Mouse (Mus musculus) megakaryocyte progenitor cell, adult 5-6 weeks (primary cell): ENCODE measurements at regions not wholly inside any gene's neighbourhood (a gene's known extent, or its start where the extent isn't known, plus 50 kb on each side); places are given as distances from the start of the nearest gene placed in this dataset.
A peak's percentile ranks its signal among the peaks of the same experiment; 100 is the strongest.
"Not testable (repeated sequence)": the region's sequence is repeated elsewhere in the genome, so short reads cannot be mapped to it uniquely, and the experiment has no call there.

Experiments
- ATAC-seq: replicated peaks from 2 replicates; pipeline ENCODE4 v1.8.0; 2016; ENCODE audit warnings: mild to moderate bottlenecking, moderate TSS enrichment, inconsistent platforms; ENCODE audit not compliant: poor library complexity

- peak; percentile 72 for ATAC-seq
Measured at GRCm38 (mm10) chr11:113172497-113173140, 390.6 kb downstream of the Sox9 start.

- not testable (repeated sequence) for ATAC-seq
Measured at GRCm38 (mm10) chr11:113173317-113173716, 391.3 kb downstream of the Sox9 start.

- ATAC-seq = peak; percentile 70
Measured at GRCm38 (mm10) chr11:113174011-113174507, 392.0 kb downstream of the Sox9 start.

- ATAC-seq = 0 out of 2 replicates have a peak, but pooled peaks have one; percentile 21
Measured at GRCm38 (mm10) chr11:113175323-113175722, 393.3 kb downstream of the Sox9 start.

- peak; percentile 21; the same call in 1 of the 2 replicates for ATAC-seq
Measured at GRCm38 (mm10) chr11:113176183-113176582, 394.2 kb downstream of the Sox9 start.

- no peak for ATAC-seq
Measured at GRCm38 (mm10) chr11:113178375-113178774, 396.4 kb downstream of the Sox9 start.

GRCm38 (mm10) chr11:113180008-113180407 is 398.0 kb downstream of the Sox9 start:
- ATAC-seq = no peak

- ATAC-seq = no peak
Measured at GRCm38 (mm10) chr11:113182083-113182861, 400.2 kb downstream of the Sox9 start.

GRCm38 (mm10) chr11:113183556-113183955 is 401.5 kb downstream of the Sox9 start:
- ATAC-seq = no peak

- ATAC-seq = no peak
Measured at GRCm38 (mm10) chr11:113184095-113184494, 402.1 kb downstream of the Sox9 start.

GRCm38 (mm10) chr11:113187407-113187806 is 405.4 kb downstream of the Sox9 start:
- no peak for ATAC-seq

- no peak for ATAC-seq
Measured at GRCm38 (mm10) chr11:113188263-113188920, 406.4 kb downstream of the Sox9 start.

- no peak for ATAC-seq
Measured at GRCm38 (mm10) chr11:113190006-113190405, 408.0 kb downstream of the Sox9 start.

GRCm38 (mm10) chr11:113190520-113190919 is 408.5 kb downstream of the Sox9 start:
- no peak for ATAC-seq

GRCm38 (mm10) chr11:113191006-113191405 is 409.0 kb downstream of the Sox9 start:
- no peak for ATAC-seq

- no peak for ATAC-seq
Measured at GRCm38 (mm10) chr11:113192086-113192856, 410.2 kb downstream of the Sox9 start.

GRCm38 (mm10) chr11:113194144-113194827 is 412.3 kb downstream of the Sox9 start:
- ATAC-seq = no peak
